Mouse (Mus musculus) adrenal gland, adult 2 months (tissue): Measurements from ENCODE around the gene Pecr. TPM values are rescaled to one million over a fixed set of nuclear protein-coding genes. Genes with fewer than 3 reads are reported as not detected.

ENCODE experiments used
- DNase-seq: peaks from one replicate; pipeline ENCODE4 v3.0.0; 2021
- long read RNA-seq: library from polyadenylated mRNA; stranded (forward); transcript quantifications from one replicate; pipeline ENCODE4 v2.0.0, GENCODE M21; 2021
- polyA plus RNA-seq: library from polyadenylated mRNA; depleted of rRNA; stranded (reverse); fragments of >200 nt; gene quantifications from 2 replicates; pipeline ENCODE4 v1.2.3, GENCODE M21; 2012; rRNA removed
- total RNA-seq, 2 experiments: library from RNA; stranded (reverse); gene quantifications; 2 replicates each; pipeline ENCODE4 v1.2.3; 2021

The Pecr gene
- total RNA-seq (10 to 100 TPM; 20.4 to 33.6 TPM), polyA plus RNA-seq (6.6 and 7.0 TPM in 2 replicates)
- long read RNA-seq, transcript Pecr-201 (8 exons, 1,186 nt) = major isoform, 34 of 43 reads
- long read RNA-seq, partial matches to known transcripts = 5 of 43 reads
- long read RNA-seq, other reads (novel, unspliced or antisense) = 4 of 43 reads

DNA sequence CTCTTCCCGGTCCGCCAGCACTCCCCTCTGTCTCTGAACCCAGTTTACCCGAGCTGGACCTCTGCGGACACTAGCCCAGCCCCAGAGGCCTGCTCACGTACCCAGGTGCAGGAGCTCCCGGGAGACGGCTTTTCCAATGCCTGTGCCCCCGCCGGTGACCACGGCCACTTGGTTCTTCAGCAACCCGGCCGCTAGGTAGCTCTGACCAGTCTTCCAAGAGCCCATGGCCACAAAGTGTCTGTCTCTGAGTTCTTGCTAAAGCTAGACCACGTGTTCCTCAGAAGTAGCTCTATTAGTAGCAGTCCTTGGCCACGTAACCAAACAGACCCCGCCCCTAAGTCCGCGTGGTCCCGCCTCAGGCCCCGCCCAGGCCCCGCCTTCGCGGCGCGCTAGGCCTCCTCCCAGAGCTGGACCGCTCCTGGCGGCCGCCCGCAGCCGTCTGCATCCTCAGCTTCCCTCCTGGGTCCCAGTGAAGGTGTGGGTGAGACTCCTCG, at the start of gene Pecr, which contains the start of gene Tmem169:
Gene Pecr, minus strand, starts transcription at position 323 of the 494 bp plus-strand sequence.
Gene Tmem169, plus strand, starts transcription at position 378 of the 494 bp plus-strand sequence.
- peak; percentile 97 for DNase-seq

DNA sequence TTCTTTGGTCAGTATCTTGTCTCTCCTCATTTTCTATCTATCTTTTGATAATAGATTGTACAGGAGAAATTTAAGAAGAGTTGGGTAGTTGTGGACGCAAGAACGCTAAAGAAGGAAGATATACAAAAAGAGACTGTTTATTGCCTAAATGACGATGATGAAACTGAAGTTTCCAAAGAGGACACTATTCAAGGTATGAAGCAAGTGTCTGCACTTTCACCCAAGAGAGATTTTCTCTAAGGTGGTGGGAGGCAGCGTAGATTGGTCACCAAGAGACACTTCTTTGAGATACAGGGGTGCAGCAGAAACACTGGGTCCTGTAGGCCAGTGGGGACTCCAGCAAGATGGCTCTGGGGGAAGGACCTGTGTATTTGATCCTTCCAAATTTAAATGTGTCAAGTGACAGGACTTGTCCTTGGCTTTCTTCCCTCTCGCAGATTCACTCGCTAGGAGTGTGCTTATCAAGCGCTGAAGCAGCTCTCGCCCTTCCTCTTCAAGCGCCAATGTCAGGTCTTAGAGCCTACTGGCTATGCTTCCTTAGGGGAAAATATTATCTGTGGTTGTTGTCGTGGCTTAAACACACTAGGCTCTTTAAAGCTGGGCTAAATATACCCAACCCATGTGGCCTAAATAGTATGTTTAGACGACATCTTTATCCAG, 42.2 kb upstream of the Pecr start:
- no peak for DNase-seq

DNA sequence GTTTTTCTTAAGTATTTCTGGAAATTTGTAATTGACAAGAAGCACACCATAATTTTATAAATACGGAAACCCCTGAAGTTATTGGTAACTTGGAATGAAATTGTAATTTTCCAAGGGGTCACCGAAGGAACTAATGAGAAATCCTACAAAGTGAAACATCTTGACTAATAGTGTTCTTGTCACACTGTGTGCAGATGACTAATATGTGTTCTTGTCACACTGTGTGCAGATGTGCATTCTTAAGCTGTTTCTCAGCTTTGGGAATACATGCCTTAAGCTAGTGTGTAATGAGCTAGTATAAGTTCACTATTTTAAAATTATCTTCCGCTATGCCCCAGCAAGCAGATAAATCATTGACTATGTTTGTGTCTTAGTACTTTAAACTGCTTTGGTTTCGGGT, 39.1 kb upstream of the Pecr start:
- DNase-seq = no peak

DNA sequence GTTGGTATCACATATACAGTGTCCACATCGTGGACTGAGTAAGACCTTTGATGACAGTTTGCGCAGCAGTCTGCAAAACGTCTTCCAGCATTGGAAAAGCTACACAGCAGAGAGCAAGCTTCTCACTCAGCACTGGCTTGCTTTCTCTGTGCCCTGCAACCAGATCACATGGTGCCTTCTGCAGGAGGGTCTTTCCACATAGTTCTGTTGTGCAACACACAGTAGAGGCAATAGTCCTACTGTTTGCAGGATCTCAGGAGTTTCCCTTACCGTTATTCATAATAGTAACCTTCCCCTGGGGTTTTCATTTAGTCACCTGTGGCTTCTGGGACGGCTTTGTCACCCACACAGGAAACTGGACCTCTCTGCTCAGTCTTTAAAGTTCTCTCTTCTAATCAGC, 36.6 kb upstream of the Pecr start:
- no peak for DNase-seq

DNA sequence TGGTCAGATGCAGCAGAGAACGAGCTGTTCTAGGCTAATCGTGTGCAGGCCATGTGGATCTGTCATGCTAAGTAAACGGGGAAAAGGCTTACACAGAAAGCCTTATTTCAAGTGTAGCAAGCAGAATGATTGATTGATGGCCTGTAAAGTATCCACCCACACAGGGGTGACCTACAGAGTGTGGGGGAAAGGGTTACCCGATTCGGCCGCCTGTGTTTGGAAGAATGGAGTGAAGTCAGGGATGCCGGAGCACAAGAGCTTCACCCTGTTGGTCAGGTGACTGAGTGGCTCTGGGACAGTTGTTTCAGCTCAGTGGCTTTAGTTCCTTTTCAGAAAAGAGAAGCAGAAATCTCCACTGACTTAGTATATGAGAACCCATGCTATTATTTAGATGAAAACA, 32.8 kb upstream of the Pecr start:
- no peak for DNase-seq

DNA sequence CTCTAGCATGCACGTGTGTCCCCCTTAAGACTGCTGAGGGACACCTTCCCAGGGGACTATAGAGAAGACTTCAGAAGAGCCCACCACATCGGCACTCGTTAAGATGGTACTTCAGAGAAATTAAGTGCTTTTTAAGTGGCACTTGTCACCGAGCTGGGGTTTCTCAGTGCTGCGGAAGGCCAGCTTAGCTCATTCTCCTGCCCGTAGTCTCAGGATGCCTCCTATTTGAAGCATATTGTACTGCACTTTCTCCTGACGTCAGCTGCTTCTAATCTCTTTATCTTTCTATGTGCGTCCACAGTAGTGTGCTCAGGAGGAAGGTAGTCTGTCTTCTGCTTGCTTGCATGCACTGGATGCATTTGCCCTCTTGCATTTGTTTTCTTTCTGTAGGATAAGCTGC, 32.3 kb upstream of the Pecr start:
- DNase-seq = no peak

DNA sequence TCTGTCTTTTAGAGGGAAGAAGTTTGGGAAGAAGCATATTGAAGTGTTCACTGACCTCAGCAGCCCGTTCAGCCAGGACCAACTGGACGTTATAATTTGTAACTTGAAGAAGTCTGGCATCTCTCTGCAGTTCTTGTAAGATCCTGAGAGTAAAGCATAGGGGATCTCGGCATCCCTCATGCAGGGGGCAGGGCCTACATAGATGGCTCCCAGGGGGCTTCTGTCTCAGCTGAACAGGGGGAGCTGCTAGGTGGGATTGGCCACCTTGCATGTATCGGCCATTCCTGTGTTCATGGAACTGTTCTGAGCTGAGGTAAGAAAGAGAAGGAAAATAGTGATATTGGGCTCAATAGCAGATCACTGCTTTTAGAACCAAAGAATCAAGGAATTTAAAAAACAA, 31.3 kb upstream of the Pecr start:
- no peak for DNase-seq

DNA sequence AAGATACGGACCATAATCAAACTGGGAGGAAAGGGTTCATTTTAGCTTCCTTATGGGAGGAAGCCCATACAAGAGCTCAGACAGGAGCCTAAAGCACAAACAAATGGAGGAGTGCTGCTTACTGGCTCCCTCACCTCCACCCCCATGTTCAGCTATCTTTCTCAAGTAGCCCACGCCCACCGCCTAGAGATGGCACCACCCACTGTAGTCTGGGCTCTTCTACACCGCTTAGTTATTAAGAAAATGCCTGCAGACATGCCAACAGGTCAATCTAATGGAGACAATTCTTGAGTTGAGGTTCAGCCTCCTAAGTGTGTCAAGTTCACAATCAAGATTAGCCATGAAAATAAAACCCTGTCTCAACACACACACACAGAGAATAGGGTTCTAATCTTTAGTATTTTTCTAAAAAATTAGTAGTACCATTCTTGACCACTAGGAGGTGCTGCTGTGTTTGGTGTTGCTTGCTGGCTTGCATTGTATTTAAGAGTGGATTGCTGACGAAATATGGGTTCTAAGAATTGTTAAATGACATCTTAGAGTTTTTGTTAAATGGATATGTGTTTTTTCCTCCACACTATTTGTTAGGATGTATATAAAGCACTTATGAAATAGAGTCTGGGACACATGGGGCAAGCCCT, 29.4 kb upstream of the Pecr start:
- no peak for DNase-seq

DNA sequence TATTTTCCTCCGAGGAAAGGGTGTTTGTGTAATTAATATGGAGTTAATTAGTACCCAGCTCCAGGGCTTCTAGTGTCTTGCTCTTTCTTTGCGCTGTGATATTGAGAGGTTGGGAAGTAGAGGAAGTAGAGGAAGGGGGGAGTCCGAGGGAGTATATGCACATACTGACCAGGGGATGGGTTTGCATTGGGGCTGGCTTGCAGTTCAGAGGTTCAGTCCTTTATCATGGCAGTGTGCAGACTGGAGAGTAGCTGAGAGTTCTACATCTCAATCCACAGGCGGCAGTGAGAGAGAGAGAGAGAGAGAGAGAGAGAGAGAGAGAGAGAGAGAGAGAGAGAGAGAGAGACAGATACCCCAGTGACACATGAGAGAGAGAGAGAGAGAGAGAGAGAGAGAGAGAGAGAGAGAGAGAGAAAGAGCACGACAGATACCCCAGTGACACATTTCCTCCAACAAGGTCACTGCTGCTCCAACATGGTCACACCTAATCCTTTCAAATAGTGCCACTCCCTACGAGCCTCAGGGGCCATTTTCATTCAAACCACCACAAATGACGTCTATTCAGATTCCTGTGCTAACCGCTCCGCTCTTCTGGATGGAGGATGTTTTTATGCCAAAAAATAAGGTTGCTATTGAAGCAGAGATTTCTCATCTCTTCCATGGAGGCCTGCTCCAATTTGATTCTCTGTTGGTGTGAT, 28.7 kb upstream of the Pecr start:
- DNase-seq = no peak

DNA sequence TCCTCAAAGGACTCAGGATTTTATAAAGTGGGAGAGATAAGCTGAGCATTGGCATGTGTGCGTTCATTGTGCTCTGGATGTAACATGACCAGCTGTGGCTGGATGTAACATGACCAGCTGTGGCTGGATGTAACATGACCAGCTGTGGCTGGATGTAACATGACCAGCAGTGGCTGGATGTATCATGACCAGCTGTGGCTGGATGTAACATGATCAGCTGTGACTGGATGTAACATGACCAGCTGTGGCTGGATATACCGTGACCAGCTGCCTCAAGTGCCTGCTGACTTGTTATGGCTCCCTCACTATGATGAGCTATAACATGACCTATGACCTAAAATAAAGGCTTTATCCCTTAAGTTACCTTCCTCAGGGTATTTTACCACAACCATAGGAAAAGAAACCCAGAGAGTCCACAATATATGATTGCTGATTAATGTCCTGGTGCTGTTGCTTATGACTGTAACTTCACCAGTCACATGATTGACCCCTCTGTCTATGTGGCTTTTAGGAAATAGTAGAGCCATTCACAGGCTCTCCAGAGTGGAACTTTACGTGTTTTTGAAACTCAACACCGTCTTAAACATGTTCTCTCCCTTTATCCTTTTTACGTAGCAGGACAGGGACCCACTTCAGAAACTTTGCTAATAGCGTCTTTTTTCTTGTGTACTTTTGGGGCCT, 25.8 kb upstream of the Pecr start:
- DNase-seq = no peak

DNA sequence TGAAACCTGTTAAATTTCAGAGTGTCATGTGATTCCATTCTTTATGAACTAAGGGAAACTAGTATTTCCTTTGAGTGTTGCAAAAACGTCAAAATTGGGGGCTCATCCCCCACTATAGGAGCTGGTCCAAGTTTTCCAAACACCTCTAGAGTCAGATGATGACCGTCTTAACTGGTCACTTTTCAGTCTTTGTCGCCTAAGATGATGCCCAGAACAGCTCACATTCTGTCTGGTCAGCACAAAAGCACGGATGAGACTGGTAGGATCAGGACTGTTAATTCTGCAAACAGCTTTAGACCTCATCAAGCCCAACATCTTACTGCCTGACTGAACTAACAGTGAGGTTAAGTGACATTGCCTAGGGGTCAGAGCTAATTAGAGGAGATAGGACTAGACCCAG, 24.8 kb upstream of the Pecr start:
- DNase-seq = no peak

DNA sequence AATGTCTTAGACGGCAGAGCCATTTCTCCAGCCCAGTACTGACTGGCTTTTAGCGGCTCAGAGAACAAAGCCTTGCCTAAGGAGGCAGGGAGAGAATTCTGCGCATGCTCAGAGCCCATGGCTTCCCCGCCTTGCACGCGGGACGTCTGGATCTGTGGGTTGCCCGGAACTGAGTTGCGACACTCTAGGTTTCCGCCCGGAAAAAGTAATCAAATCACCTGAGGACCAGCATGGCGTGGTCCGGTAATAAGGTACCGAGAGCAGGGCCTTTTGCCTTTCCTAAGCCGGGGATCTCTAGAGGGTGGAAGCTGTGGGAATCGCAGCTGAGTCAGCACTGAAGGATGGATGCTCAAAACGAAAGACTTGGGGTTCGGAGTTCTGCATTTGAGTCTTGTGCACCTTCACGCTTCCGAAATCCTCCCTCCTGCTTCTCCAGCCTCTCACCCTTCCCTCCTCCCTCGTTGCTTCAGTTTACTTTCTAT, 23.2 kb upstream of the Pecr start, which contains the start of gene Xrcc5:
Gene Xrcc5, plus strand, starts transcription at position 105 of the 482 bp plus-strand sequence.
- peak; percentile 92 for DNase-seq

DNA sequence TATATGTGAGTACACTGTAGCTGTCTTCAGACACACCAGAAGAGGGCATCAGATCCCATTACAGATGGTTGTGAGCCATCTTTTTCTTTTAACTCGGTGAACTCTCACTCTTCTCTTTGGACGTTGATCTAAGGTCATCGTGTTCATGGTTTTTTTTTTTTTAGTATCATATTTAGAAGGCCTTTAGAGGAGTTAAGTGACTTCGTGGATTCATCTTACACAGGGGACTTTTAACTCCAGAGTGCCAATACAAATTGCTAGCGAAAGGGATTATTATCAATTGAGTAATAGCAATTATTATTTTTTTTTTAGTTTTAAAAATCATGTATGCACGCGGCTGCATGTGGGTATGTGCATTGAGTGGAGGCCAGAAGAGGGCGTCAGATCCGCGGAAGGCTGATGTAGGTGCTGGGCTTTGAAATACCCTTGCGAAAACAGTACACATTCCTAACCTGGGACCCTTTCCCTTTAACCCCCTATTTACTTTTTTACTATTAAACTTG, 22.6 kb upstream of the Pecr start:
- no peak for DNase-seq

DNA sequence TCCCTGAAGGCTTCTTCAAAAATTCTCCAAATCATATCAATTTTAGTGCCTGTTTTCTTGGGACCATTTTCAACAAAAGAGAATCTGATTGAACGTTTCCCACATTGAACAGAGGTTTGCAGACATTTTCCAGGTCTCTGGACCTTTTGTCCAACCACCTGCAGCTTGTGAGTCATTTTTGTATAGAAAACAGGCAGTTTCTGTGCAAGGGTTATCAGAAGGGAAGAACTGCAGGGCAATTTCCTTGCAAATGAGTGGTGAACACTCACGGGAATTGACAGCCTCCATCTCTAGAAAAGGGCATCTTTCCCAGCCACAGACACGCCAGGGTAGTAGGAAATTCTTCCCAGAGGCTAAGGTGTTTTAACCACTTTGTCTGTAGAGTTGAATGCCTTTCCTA, 22.1 kb upstream of the Pecr start:
- DNase-seq = no peak

DNA sequence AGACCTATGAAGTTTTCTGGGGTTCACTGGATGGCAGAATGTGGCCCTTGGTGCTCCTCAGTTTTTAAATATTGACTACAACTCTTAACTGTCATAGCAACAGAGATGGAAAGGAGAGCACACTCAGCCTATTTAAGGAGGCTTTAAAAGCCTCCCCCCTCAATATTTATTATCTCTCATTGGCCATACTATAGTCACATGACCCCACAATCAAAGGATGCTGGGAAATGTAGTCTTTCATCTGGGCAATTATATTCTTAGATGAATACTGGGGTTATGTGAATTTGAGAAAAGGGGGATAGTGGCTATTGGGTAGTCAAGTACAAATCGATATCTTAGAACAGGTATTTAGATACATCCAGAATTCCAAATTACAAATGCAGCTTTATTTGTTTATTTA, 17.7 kb upstream of the Pecr start:
- DNase-seq = no peak

DNA sequence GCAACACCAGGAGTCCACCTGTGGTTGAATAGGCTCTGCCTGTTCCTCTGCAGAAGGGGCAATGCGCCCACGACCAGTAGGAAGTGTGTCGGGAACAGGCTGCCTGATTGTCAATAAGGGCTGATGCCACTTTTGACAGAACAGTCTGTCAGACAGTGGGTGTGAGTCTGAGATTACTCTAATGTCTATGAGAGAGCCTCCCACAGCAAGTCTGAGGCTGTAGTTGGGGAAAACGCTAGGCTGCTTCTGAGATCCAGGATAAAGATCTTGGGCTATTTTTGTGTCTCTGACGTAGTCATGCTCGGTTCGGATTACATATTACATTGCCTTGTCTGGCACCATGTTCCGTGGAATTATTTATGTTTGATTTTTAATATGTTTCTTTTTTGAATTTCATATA, 11.6 kb upstream of the Pecr start:
- no peak for DNase-seq

DNA sequence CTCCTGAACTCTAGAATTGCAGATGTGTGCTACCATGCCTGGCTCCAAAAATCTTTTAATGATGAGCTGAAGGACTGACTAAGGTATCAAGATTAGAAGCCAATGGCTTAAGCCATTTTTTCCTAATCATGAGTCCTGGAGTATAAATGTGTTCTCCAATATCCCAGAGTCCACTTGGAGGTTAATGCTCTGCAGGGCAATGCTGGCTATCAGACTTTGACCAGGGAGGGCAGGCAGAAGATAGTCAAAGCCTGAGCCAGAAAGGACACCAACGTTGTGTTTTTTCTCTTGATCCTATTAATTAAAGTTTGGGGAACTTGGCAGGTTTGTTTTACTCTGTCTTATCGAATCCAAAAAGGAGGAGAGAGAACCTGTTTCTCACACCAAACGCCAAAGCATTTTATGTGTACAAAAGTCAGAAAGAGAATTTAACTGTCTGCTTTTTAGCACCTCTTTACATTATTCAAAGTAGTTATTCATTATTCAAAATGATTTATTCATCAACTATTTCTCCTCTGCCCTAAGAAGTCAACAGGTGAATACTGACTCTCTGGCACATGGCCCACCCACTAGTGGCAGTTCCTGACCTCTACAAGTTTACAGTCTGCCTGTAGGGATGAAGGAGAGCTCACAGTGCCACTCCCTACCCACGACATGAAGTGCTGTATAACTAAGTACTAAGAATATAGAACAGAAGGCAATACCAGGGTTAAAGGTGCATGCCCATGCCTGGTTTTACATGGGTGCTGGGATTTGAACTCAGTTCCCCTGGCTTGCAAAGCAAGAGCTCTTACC, 10.0 kb upstream of the Pecr start:
- DNase-seq = no peak

DNA sequence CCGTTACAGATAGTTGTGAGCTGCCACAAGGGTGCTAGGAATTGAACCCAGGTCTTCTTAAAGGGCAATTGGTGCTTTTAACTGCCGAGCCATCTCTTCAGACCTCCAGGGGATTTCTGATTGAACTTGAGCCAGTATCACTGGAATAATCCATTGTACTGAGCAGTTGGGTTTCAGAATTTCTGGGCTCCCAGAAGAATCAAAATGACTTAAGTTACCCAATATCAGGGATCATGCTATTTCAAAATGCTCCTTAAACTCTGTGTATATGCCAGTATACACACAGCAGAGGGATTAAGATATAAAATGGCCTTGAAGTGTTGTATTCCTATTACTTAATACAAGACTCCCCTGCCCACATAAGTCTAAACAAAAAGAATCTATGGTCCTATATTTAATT, 7.8 kb upstream of the Pecr start:
- no peak for DNase-seq

DNA sequence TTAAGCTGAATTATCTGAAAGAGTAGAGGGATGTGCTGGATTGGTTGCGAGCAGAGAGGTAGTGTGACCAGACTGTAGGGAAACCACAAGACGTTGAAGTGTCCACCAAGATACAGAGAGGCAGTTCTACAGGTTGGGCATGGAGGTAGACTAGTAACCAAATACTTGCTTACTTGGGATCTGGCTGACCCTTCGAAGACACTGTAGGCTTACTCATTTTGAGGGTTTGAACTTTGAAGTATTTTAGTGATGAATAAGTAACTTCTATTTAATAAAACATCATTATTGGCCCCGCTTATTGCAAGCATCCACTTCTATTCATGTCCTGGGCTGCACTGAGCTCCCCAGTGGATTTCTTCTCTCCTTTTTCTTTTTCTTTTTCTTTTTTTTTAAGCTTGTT, 7.3 kb upstream of the Pecr start:
- no peak for DNase-seq

DNA sequence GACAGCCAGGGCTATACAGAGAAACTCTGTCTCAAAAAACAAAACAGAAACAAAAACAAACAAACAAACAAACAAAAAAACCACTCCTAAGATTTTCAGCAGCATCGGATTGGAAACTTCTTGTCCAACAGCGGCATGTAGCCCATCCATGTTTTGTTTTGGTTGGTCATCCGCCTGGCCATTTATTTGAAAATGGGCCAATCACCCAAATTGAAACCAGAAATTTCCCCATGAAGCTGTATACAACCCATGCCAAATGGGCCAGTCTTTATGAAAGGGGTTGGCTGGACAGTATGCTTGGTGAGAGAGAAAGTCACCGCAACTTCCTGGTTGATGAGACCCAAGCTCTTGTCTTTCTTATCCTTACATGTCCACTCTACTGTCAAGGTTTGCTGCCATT, 6.8 kb upstream of the Pecr start:
- DNase-seq = no peak

DNA sequence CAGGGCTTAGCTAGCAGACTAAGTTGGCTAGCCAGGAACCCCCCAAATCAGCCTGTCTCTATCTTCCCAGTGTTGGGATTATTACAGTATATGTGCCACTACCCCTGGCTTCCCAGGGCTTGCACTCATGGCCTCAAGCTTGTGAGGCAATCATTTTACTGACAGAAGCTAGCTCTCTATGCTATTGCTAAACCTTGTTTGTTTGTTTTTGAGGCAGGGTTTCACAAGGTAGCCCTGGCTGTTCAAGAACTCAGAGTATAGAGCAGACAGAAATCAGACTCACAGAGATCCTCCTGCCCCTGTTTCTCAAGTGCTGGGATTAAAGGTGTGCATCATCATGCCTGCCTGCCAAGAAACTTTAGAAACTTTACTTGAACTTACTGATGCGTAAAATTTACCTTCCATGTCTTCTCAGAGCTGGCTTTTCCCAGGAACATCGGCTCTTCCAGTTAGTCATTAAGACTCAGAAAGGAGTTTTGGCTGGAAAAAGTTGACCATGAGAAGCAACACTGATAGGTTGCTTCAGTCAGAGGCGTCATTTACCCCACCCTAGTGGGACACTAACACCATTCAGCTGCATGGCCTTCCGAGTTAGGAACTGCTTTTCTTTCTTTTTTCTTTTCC, 4.5 kb upstream of the Pecr start:
- DNase-seq = no peak
